Mouse (Mus musculus): Measurements from ENCODE around the gene Vps4a. TPM values are rescaled to one million over a fixed set of nuclear protein-coding genes. Genes with fewer than 3 reads are reported as not detected.

Vps4a gene
- polyA plus RNA-seq, 1 experiment from 2014 or later = 48.8 TPM

DNA sequence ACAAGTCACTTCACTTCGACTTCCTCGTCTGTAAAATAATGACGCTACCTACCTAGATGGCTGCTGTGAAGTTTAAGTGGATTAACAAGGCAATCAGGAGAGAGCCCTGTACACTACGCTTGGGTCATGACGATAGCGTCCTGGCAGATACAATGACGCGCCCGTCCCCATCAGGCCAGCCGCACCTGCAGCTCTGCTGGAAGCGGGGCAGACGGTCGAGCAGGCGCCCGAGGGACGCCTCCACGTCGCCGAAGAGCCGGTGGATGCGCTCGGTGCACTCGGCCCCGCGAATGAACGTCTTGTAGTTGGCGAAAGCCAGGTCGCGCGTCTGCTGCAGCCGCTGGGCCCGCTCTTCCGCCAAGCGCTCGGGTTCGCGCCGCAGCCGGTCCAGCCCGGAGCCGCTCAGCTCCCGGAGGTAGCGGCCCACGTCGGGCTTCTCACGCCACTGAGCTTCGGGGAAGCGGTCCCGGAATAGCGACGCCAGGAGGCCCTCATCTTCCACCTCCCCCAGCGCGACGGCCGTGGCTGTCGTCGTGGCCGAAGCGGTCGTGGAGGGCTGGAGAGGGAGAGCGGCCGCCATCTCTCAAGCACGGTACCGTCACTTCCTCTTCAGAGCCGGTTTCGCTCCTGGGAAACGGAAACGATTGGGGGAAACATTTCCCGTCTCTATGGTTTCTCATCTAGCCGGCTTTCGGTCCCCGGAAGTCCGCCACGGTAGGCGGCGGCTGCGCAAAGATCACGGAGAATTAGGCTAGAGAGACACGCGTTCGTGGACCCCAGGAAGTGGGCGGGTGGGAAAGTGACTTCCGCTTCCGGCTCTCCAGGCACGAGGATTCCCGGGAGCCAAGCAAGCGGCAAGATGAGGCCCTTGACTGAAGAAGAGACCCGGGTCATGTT, 25.3 kb downstream of the Vps4a start, which contains the start of the genes Cog8 and Nip7:
TSS of gene Cog8 (minus strand) at position 614 of the 897 bp plus-strand sequence.
TSS of gene Nip7 (plus strand) at position 802 of the 897 bp plus-strand sequence.
- WGBS = under 1% methylated on average over 88 of the region's 88 CpGs
- 0 out of 2 replicates have a peak, but pooled peaks cover 5% of the 10 kb centered on the region for H3K4me1 ChIP-seq (replicated peaks; ENCODE audit: control insufficient read depth, insufficient read depth, low read length)
- peak within 1 kb of the TSS; percentile 92 for H3K9ac ChIP-seq (ENCODE audit: low read depth, low read length)
- peak; percentile 93 for ATAC-seq
- H3K27me3 ChIP-seq (replicated peaks; ENCODE audit: control insufficient read depth, insufficient read depth, low read length) = no peaks in the 10 kb centered on the region
- H3K36me3 ChIP-seq (ENCODE audit: control insufficient read depth, insufficient read depth) = peaks cover 25% of the 10 kb centered on the region
- H3K9me3 ChIP-seq (ENCODE audit: control insufficient read depth) = no peaks in the 10 kb centered on the region
- peak within 1 kb of the TSS; percentile 99 for H3K4me3 ChIP-seq (ENCODE audit: low read depth, low read length)
- peak within 1 kb of the TSS; percentile 83 for H3K4me2 ChIP-seq (replicated peaks; ENCODE audit: low read depth)
- H3K27ac ChIP-seq (ENCODE audit: low read depth, low read length) = peak within 1 kb of the TSS; percentile 88
- TF ChIP-seq CTCF (IDR thresholded peaks at IDR 0.05; ENCODE audit: low read depth) = no peak

DNA sequence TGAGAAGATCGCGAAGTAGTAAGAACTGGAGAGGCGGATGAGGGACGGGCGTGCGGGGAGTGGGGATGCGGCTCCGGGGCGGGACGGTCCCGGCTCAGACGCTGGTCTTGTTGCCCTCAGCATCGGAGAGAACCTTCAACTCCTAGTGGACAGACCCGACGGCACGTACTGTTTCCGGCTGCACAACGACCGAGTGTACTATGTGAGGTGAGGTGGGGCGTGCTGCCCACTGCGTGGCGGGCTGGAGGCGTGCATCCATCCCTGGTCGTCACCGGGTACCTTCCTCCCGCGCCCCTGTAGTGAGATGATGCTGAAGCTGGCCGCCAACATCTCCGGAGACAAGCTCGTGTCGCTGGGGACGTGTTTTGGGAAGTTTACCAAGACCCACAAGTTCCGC, 25.9 kb downstream of the Vps4a start:
- no peaks in the 10 kb centered on the region for H3K9me3 ChIP-seq (ENCODE audit: control insufficient read depth)
- peak; percentile 55 for ATAC-seq
- 2% methylated on average over 33 of the region's 33 CpGs for WGBS
- H3K9ac ChIP-seq (ENCODE audit: low read depth, low read length) = peak overlapping the region; percentile 92
- H3K36me3 ChIP-seq (ENCODE audit: control insufficient read depth, insufficient read depth) = peaks cover 19% of the 10 kb centered on the region
- no peaks in the 10 kb centered on the region for H3K27me3 ChIP-seq (replicated peaks; ENCODE audit: control insufficient read depth, insufficient read depth, low read length)
- H3K4me2 ChIP-seq (replicated peaks; ENCODE audit: low read depth) = peak overlapping the region; percentile 83
- TF ChIP-seq CTCF (IDR thresholded peaks at IDR 0.05; ENCODE audit: low read depth) = peak; percentile 34; the same call in 1 of the 2 replicates
- H3K4me3 ChIP-seq (ENCODE audit: low read depth, low read length) = peak overlapping the region; percentile 99
- peak overlapping the region; percentile 22 for H3K27ac ChIP-seq (ENCODE audit: low read depth, low read length)
- 0 out of 2 replicates have a peak, but pooled peaks cover 5% of the 10 kb centered on the region for H3K4me1 ChIP-seq (replicated peaks; ENCODE audit: control insufficient read depth, insufficient read depth, low read length)

DNA sequence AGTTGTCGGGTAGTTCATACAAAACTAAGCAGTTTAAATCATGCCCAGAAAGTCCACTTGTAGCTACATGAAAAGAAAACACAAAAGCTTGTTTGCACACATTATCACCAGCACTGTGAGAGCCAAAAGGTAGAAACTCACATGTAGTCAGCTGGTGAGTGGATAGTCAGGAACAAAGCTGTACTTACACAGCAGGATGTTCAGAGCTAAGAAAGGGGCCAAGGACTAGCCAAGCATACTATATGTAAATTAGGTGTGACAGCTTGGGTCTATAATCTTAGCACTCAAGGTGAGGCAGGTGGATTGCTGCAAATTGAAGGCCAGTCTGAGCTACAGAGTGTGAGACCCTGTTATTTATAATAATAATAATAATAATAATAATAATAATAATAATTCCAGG, 31.6 kb downstream of the Vps4a start:
- H3K9me3 ChIP-seq (ENCODE audit: control insufficient read depth) = no peaks in the 10 kb centered on the region
- WGBS = 87% methylated on average over 1 of the region's 1 CpGs
- no peak overlapping the region for H3K4me3 ChIP-seq (ENCODE audit: low read depth, low read length)
- TF ChIP-seq CTCF (IDR thresholded peaks at IDR 0.05; ENCODE audit: low read depth) = no peak
- no peaks in the 10 kb centered on the region for H3K36me3 ChIP-seq (ENCODE audit: control insufficient read depth, insufficient read depth)
- no peak overlapping the region for H3K4me2 ChIP-seq (replicated peaks; ENCODE audit: low read depth)
- H3K27ac ChIP-seq (ENCODE audit: low read depth, low read length) = no peak overlapping the region
- H3K9ac ChIP-seq (ENCODE audit: low read depth, low read length) = no peak overlapping the region
- H3K4me1 ChIP-seq (replicated peaks; ENCODE audit: control insufficient read depth, insufficient read depth, low read length) = no peaks in the 10 kb centered on the region
- H3K27me3 ChIP-seq (replicated peaks; ENCODE audit: control insufficient read depth, insufficient read depth, low read length) = no peaks in the 10 kb centered on the region
- ATAC-seq = no peak

DNA sequence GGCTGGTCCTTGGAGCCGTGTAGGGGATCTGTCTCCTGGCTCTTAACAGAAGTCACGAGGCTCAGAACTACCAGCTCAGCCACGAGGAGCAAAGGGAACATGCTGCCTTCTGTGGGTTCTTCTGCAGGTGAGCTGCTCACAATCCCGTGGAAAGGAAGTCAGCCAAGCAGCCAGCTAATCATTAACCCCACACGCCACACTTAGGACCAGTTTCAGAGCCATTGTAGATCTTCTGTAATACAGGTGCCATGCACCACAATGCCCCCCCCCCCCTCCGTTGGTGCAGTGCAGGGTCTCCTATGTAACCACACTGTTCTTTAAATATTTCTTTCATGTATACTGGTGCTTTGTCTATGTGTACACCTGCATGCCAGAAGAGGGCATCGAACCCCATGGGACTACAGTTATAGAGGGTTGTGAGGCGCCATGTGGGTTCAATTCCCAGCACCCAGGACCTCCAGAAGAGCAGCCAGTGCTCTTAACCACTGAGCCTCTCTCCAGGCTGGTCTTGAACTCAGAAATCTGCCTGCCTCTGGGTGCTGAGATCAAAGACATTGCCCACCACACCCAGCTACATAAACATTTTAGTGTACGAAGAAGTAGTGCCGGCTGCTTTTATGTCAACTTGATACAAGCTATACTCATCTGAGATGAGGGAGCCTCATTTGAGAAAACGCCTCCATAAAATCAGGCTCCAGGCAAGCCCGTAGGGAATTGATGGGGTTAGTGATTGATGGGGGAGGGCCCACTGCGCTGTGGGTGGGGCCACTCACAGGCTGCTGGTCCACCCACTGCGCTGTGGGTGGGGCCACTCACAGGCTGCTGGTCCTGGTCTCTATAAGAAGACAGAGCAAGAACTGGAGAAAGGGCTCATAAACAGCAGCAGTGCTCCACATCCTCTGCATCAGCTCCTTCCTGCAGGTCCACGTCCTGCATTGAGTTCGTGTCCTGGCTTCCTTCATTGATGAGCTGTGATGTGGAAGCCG, 34.8 kb downstream of the Vps4a start, which contains the start of gene Tmed6:
TSS of gene Tmed6 (minus strand) at position 134 of the 986 bp plus-strand sequence.
- peak within 1 kb of the TSS; percentile 52 for H3K4me2 ChIP-seq (replicated peaks; ENCODE audit: low read depth)
- peak; percentile 63 for ATAC-seq
- no peaks in the 10 kb centered on the region for H3K4me1 ChIP-seq (replicated peaks; ENCODE audit: control insufficient read depth, insufficient read depth, low read length)
- TF ChIP-seq CTCF (IDR thresholded peaks at IDR 0.05; ENCODE audit: low read depth) = no peak
- peaks cover 17% of the 10 kb centered on the region for H3K36me3 ChIP-seq (ENCODE audit: control insufficient read depth, insufficient read depth)
- 37% methylated on average over 17 of the region's 17 CpGs for WGBS
- no peak within 1 kb of the TSS for H3K4me3 ChIP-seq (ENCODE audit: low read depth, low read length)
- H3K27ac ChIP-seq (ENCODE audit: low read depth, low read length) = no peak within 1 kb of the TSS
- H3K9me3 ChIP-seq (ENCODE audit: control insufficient read depth) = no peaks in the 10 kb centered on the region
- H3K27me3 ChIP-seq (replicated peaks; ENCODE audit: control insufficient read depth, insufficient read depth, low read length) = no peaks in the 10 kb centered on the region
- no peak within 1 kb of the TSS for H3K9ac ChIP-seq (ENCODE audit: low read depth, low read length)

DNA sequence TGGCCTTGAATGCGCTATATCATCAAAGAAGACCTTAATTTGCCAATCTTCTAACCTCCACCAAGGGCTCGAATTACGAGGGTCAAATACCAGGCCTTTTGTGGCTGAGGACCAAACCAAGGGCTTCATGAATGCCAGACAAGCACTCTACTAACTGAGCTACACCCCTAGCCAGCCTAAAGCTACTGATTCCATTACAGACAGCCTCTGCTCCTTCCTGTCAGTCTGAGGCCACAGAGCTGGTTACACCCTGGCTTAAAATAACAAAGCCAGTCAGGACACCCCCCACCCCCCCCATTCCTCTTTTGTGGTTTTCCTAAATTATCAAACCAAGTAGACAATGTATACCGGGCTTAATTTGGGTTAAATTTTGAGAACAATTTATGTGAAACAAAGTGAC, 42.7 kb downstream of the Vps4a start:
- no peak for TF ChIP-seq CTCF (IDR thresholded peaks at IDR 0.05; ENCODE audit: low read depth)
- no peaks in the 10 kb centered on the region for H3K4me1 ChIP-seq (replicated peaks; ENCODE audit: control insufficient read depth, insufficient read depth, low read length)
- H3K4me3 ChIP-seq (ENCODE audit: low read depth, low read length) = no peak overlapping the region
- ATAC-seq = no peak
- no peaks in the 10 kb centered on the region for H3K27me3 ChIP-seq (replicated peaks; ENCODE audit: control insufficient read depth, insufficient read depth, low read length)
- 90% methylated on average over 4 of the region's 4 CpGs for WGBS
- H3K27ac ChIP-seq (ENCODE audit: low read depth, low read length) = no peak overlapping the region
- H3K9me3 ChIP-seq (ENCODE audit: control insufficient read depth) = no peaks in the 10 kb centered on the region
- H3K9ac ChIP-seq (ENCODE audit: low read depth, low read length) = no peak overlapping the region
- no peak overlapping the region for H3K4me2 ChIP-seq (replicated peaks; ENCODE audit: low read depth)
- H3K36me3 ChIP-seq (ENCODE audit: control insufficient read depth, insufficient read depth) = peaks cover 71% of the 10 kb centered on the region
